Mouse (Mus musculus) neural tube, embryonic 13.5 days (tissue): ENCODE data around the gene Galnt6. TPM values are rescaled to one million over a fixed set of nuclear protein-coding genes. Genes with fewer than 3 reads are reported as not detected.
A peak's percentile ranks its signal among the peaks of the same experiment; 100 is the strongest.

Source experiments
- ATAC-seq: fragments of 200-750 bp; cut with Nextera tagmentation; 2 replicates; pipeline ENCODE4 v1.8.0; 2017; ENCODE audit warnings: low read depth, mild to moderate bottlenecking, moderate TSS enrichment, moderate library complexity
- H3K27ac ChIP-seq: fragments of 300-500 bp; sonication (generic); replicated peaks from 2 replicates; pipeline ENCODE4 v1.5.1; 2015; ENCODE audit warnings: moderate library complexity, mild to moderate bottlenecking, inconsistent platforms
- H3K27me3 ChIP-seq: fragments of 300-500 bp; sonication (generic); 2 replicates; pipeline ENCODE4 v1.6.1; 2015; ENCODE audit warnings: mild to moderate bottlenecking, inconsistent platforms
- H3K36me3 ChIP-seq: fragments of 300-500 bp; sonication (generic); 2 replicates; pipeline ENCODE4 v1.6.1; 2015; ENCODE audit warnings: mild to moderate bottlenecking, inconsistent platforms
- H3K4me1 ChIP-seq: fragments of 300-500 bp; sonication (generic); replicated peaks from 2 replicates; pipeline ENCODE4 v1.6.1; 2015; ENCODE audit warnings: inconsistent platforms
- H3K4me2 ChIP-seq: fragments of 300-500 bp; sonication (generic); 2 replicates; pipeline ENCODE4 v1.6.1; 2015; ENCODE audit warnings: inconsistent platforms, mild to moderate bottlenecking, moderate library complexity
- H3K4me3 ChIP-seq: fragments of 300-500 bp; sonication (generic); 2 replicates; pipeline ENCODE4 v1.5.1; 2015; ENCODE audit warnings: mild to moderate bottlenecking, inconsistent platforms
- H3K9ac ChIP-seq: fragments of 300-500 bp; sonication (generic); 2 replicates; pipeline ENCODE4 v1.6.1; 2015; ENCODE audit warnings: moderate library complexity, mild to moderate bottlenecking, inconsistent platforms
- H3K9me3 ChIP-seq: fragments of 300-500 bp; sonication (generic); 2 replicates; pipeline ENCODE4 v1.6.1; 2016; ENCODE audit warnings: inconsistent platforms
- WGBS: fragments of 180-500 bp; shearing (Covaris S2); methylation state at CpG from one replicate; pipeline ENCODE4 v1.1.7; 2015; 5-methylcytosine and 5-hydroxymethylcytosine counted together
- polyA plus RNA-seq: library from polyadenylated mRNA; unstranded; fragments of >200 nt; fragmentation: Nextera tagmentation; extraction: Ambion mirVana; gene quantifications from 2 replicates; pipeline ENCODE4 v1.2.1, GENCODE M21; 2015

The Galnt6 gene
- polyA plus RNA-seq, 1 experiment from 2014 or later = 0.38 TPM

DNA sequence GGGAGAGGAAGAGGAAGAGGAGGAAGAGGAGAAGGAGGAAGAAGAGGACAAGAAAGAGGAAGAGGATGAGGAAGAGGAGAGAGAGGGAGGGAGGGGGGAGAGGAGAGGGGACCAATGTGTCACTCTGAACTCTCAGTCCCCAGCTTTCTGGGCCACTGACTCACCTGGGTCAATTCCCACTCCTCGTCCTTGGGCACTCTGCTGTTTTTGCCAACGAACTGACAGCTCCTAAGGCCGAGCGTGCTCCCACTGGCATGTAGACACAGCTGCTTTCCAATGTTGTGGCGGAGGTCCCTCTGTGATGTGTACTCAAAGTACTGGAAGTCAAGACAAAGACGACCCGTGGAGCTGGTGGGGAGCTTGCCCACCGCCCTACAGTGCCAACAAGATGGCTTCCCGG is 34.8 kb downstream of the Galnt6 start:
- Histone ChIP-seq H3K9ac (no peak overlapping the region), H3K4me3 (no peak overlapping the region), H3K4me2 (no peak overlapping the region), H3K27me3 (no peaks in the 10 kb centered on the region), H3K9me3 (peaks cover 11% of the 10 kb centered on the region), H3K27ac (no peak overlapping the region), H3K4me1 (no peaks in the 10 kb centered on the region), H3K36me3 (no peaks in the 10 kb centered on the region)
- 85% methylated on average over 9 of the region's 9 CpGs for WGBS
- no peak for ATAC-seq

DNA sequence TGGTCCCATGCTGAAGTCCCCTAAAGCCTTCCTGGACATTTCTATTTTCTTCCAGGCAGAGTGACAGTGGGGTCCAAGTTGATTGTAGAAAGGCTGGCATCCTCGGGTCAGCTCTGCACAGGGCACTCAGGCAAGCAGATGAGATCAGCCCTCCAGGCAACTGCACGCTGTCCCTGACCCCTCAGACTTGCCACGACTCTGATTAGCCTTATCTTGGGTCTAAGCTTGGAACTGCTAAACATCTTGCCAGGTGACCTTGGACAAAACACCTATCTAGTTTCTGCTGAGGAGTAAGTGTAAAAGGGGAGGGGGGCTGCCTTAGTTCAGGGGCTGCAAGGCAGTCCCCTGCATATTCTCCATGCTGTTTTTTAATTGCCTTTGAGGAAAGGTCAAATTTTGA is 37.2 kb downstream of the Galnt6 start:
- no peak overlapping the region for H3K4me2 ChIP-seq
- no peaks in the 10 kb centered on the region for H3K27me3 ChIP-seq
- no peak for ATAC-seq
- WGBS = 87% methylated on average over 3 of the region's 3 CpGs
- H3K9me3 ChIP-seq = peaks cover 11% of the 10 kb centered on the region
- H3K4me1 ChIP-seq = peaks cover 8% of the 10 kb centered on the region
- no peak overlapping the region for H3K27ac ChIP-seq
- no peaks in the 10 kb centered on the region for H3K36me3 ChIP-seq
- H3K9ac ChIP-seq = no peak overlapping the region
- H3K4me3 ChIP-seq = no peak overlapping the region

DNA sequence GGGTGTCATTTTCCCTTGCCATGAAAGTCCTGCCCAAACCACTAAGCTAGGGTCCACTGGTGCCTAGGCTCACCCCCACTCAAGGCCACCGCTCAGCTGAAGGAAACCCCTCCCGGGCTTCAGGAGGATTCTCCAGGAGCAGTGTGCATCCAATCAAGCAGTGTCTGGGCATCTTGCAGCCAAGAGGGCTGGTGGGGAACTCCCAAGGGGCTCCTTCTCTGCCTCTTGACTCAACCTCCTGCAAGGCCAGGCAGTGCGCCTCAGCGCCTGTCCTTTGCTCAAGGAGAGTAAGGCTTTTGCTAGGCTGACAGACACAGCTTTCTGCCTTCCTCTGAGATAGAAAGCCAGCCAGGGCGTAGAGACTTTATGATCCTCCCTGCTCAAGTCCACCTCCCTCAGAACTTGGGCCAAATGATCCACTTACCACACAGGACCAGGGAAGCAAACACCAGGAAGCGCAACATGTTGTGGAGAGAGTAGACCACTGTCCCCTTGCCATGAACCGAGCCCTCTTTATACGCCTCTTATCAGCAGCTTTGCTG is 41.7 kb downstream of the Galnt6 start, which contains the start of gene Cela1:
TSS of gene Cela1 (minus strand) at position 492 of the 542 bp plus-strand sequence.
- no peak within 1 kb of the TSS for H3K4me3 ChIP-seq
- no peak within 1 kb of the TSS for H3K9ac ChIP-seq
- peaks cover 10% of the 10 kb centered on the region for H3K4me1 ChIP-seq
- WGBS = 75% methylated on average over 8 of the region's 8 CpGs
- H3K36me3 ChIP-seq = no peaks in the 10 kb centered on the region
- ATAC-seq = no peak
- peaks cover 8% of the 10 kb centered on the region; the same call in 1 of the 2 replicates for H3K27me3 ChIP-seq
- H3K4me2 ChIP-seq = peak within 1 kb of the TSS; percentile 25; the same call in 1 of the 2 replicates
- peaks cover 11% of the 10 kb centered on the region for H3K9me3 ChIP-seq
- H3K27ac ChIP-seq = no peak within 1 kb of the TSS

DNA sequence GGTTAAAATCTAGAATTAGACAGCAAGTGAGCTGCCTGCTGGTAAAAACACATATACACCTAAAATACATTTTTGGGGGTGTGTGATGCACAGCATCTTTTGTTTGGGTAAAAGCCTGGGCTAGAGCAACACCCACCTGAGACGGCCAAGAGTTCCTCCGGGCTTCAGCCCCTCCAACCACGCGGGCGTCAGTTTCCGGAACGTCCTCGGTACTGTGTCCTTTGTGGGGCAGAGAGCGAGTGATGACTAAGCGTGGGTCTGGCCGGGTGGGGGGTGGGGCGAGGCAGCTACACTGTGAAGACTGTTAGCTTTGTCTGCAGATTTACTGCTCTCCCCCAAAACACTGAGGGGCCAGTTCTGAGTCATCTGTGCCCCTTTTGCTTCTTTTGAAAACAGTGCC is 42.2 kb downstream of the Galnt6 start:
- peaks cover 10% of the 10 kb centered on the region for H3K4me1 ChIP-seq
- WGBS = 35% methylated on average over 12 of the region's 12 CpGs
- H3K4me3 ChIP-seq = no peak overlapping the region
- peak overlapping the region; percentile 25; the same call in 1 of the 2 replicates for H3K4me2 ChIP-seq
- no peak overlapping the region for H3K27ac ChIP-seq
- H3K9me3 ChIP-seq = peaks cover 11% of the 10 kb centered on the region
- peaks cover 8% of the 10 kb centered on the region; the same call in 1 of the 2 replicates for H3K27me3 ChIP-seq
- no peaks in the 10 kb centered on the region for H3K36me3 ChIP-seq
- no peak for ATAC-seq
- H3K9ac ChIP-seq = no peak overlapping the region

DNA sequence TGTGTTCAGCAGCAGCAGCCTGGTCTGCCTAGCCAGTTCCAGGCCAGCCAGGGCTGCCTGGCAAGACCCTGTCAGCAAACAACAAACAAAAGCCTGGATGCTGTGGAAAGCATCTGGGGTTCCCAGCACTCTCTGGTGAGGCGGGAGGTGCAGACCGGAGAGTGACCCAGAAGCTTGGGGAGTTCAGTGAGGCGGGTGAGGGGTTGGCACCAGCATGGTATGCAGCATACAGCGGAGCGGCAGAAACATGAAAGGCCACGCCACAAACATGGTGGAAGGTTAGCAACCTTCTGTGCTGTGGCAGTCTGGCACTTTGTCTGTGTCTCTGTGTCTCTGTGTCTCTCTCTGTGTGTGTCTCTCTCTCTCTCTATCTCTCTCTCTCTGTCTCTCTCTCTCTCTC is 42.7 kb downstream of the Galnt6 start:
- no peak overlapping the region for H3K4me3 ChIP-seq
- WGBS = 78% methylated on average over 6 of the region's 6 CpGs

DNA sequence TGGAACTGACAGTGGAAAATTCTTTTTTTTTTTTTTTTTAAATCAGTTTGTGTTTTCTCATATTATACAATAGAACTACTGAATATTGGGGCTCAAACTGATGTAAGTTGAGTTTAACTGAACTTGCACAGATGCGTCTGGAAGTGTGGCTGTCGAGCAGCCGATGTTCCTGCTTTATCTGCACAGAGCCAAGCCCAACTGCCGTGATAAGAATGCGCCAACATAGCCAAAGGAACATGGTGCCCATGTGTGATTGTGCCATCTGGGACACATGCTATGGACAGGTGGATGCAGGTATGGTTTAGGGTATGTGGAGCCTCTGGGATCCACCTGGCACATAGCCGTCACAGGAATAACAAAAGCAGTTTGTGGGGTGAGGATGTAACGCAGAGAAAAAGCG is 43.3 kb downstream of the Galnt6 start:
- ATAC-seq = no peak
- Histone ChIP-seq H3K9me3 (peaks cover 10% of the 10 kb centered on the region), H3K27ac (no peak overlapping the region), H3K4me3 (no peak overlapping the region), H3K4me2 (no peak overlapping the region), H3K27me3 (peaks cover 8% of the 10 kb centered on the region; the same call in 1 of the 2 replicates), H3K9ac (no peak overlapping the region), H3K4me1 (peaks cover 10% of the 10 kb centered on the region), H3K36me3 (no peaks in the 10 kb centered on the region)
- WGBS = 94% methylated on average over 8 of the region's 8 CpGs

More for the DNA sequence above, 42.7 kb downstream of the Galnt6 start:
- Histone ChIP-seq H3K27ac (no peak overlapping the region), H3K9me3 (peaks cover 11% of the 10 kb centered on the region), H3K9ac (no peak overlapping the region), H3K4me1 (peaks cover 10% of the 10 kb centered on the region), H3K27me3 (peaks cover 8% of the 10 kb centered on the region; the same call in 1 of the 2 replicates), H3K36me3 (no peaks in the 10 kb centered on the region), H3K4me2 (no peak overlapping the region)
- no peak for ATAC-seq

DNA sequence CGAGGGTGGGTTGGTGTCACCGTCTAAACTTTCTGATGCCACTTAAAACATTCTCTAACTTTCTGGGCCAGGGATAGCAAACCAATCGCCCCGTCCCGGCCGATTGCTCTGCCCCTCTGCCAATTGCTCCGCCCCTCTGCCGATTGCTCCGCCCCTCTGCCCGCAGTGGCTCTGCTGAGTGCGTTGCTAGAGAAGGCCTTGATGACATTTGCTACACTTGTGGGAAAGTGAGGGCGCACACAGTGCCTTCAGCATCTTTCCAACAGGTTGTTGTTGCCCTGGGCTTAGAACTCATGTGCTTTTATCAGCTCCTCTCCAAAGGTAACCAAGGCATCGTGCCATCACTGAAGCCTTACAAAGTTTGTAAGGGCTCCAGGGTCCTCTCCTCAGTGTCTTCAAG is 43.9 kb downstream of the Galnt6 start:
- peaks cover 8% of the 10 kb centered on the region; the same call in 1 of the 2 replicates for H3K27me3 ChIP-seq
- H3K9me3 ChIP-seq = peaks cover 4% of the 10 kb centered on the region
- ATAC-seq = no peak
- peaks cover 13% of the 10 kb centered on the region for H3K4me1 ChIP-seq
- no peak overlapping the region for H3K4me2 ChIP-seq
- no peak overlapping the region for H3K9ac ChIP-seq
- H3K36me3 ChIP-seq = no peaks in the 10 kb centered on the region
- H3K4me3 ChIP-seq = no peak overlapping the region
- 21% methylated on average over 13 of the region's 13 CpGs for WGBS
- H3K27ac ChIP-seq = no peak overlapping the region

DNA sequence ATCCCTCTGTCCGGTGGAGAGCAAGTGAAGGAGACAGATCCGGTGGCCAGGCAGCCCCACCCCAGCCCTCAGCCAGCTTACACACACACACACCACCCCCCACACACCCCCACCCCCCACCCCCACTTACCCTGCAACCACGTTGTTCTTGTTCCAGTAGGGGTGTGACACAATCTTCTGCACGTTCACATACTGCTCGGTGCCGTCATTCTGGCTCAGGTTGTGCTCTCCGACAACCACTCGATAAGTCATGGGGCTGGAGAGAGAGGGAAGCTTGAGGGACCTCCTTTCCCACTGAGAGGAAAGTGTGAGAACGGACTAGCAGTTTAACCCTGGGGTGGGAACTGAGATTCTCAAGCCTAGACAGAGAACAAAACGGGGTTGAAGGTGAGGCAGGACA is 44.7 kb downstream of the Galnt6 start:
- H3K36me3 ChIP-seq = no peaks in the 10 kb centered on the region
- 73% methylated on average over 10 of the region's 10 CpGs for WGBS
- peaks cover 13% of the 10 kb centered on the region for H3K4me1 ChIP-seq
- no peak overlapping the region for H3K27ac ChIP-seq
- peaks cover 8% of the 10 kb centered on the region; the same call in 1 of the 2 replicates for H3K27me3 ChIP-seq
- no peaks in the 10 kb centered on the region for H3K9me3 ChIP-seq
- no peak for ATAC-seq
- H3K4me2 ChIP-seq = no peak overlapping the region
- no peak overlapping the region for H3K4me3 ChIP-seq
- no peak overlapping the region for H3K9ac ChIP-seq

DNA sequence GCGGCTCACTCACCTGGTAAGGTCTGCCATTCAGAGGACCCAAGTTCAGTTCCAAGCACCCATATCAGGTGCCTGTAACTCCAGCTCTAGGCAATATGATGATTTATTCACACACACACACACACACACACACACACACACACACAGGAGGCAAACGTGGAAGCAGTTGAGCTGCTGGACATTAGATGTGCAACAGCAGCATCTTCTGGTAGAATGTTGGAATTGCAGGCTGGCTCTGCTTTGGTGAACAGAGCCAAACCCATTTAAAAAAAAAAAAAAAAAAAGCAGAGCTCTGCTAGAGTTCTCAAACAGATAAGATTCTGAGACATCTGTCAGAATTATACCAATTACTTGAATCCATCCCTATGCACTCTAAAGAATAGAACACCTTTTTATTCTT is 46.1 kb downstream of the Galnt6 start:
- no peaks in the 10 kb centered on the region for H3K36me3 ChIP-seq
- H3K27me3 ChIP-seq = peaks cover 8% of the 10 kb centered on the region; the same call in 1 of the 2 replicates
- 50% methylated on average over 2 of the region's 2 CpGs for WGBS
- no peak overlapping the region for H3K4me2 ChIP-seq
- H3K9ac ChIP-seq = no peak overlapping the region
- no peak overlapping the region for H3K27ac ChIP-seq
- ATAC-seq = no peak
- H3K9me3 ChIP-seq = no peaks in the 10 kb centered on the region
- H3K4me3 ChIP-seq = no peak overlapping the region
- peaks cover 13% of the 10 kb centered on the region for H3K4me1 ChIP-seq

DNA sequence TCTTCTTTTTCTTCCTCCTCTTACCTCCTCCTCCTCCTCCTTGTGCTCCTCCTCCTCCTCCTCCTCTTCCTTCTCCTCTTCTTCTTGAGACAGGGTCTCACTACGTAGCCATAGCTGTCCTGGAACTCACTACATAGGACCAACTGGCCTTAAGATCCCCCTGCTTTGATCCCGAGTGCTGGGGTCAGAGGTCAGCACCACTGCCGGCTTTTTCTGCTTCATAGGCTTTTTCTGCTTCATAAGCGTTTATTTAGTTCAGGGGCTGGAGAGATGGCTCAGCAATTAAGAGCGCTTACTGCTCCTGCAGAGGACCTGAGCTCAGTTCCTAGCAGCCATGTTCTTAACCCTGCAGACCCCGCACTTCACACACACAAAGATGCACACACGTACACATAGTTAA is 47.4 kb downstream of the Galnt6 start:
- 0 out of 2 replicates have a peak, but pooled peaks cover 3% of the 10 kb centered on the region for H3K4me1 ChIP-seq
- no peak for ATAC-seq
- H3K9me3 ChIP-seq = no peaks in the 10 kb centered on the region
- H3K36me3 ChIP-seq = no peaks in the 10 kb centered on the region
- WGBS = 34% methylated on average over 7 of the region's 7 CpGs
- H3K4me3 ChIP-seq = no peak overlapping the region
- H3K4me2 ChIP-seq = no peak overlapping the region
- no peak overlapping the region for H3K27ac ChIP-seq
- peaks cover 8% of the 10 kb centered on the region; the same call in 1 of the 2 replicates for H3K27me3 ChIP-seq
- H3K9ac ChIP-seq = no peak overlapping the region

DNA sequence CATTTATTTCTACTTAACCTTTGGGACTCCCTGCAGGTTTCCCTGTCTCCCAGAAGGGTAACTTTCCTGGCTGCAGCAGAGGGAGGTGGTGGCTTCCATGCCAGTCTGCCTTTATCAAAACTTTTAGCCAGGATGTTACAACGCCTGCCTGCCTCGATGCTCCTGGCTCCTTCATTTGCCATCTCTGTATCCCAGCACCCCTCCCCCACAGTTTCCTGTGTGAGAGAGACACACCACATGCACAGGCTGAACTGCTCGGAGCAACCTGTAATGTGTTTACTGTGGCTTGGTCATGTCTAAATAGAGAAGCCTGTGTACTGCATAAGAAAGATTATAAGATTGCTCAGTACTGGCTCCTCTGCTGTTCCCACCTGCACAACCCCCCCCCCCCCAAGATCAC is 48.8 kb downstream of the Galnt6 start:
- Histone ChIP-seq H3K9ac (no peak overlapping the region), H3K36me3 (no peaks in the 10 kb centered on the region), H3K4me1 (0 out of 2 replicates have a peak, but pooled peaks cover 3% of the 10 kb centered on the region), H3K27me3 (peaks cover 7% of the 10 kb centered on the region; the same call in 1 of the 2 replicates), H3K4me3 (no peak overlapping the region), H3K9me3 (no peaks in the 10 kb centered on the region), H3K27ac (no peak overlapping the region), H3K4me2 (no peak overlapping the region)
- ATAC-seq = no peak
- WGBS = 54% methylated on average over 3 of the region's 3 CpGs

DNA sequence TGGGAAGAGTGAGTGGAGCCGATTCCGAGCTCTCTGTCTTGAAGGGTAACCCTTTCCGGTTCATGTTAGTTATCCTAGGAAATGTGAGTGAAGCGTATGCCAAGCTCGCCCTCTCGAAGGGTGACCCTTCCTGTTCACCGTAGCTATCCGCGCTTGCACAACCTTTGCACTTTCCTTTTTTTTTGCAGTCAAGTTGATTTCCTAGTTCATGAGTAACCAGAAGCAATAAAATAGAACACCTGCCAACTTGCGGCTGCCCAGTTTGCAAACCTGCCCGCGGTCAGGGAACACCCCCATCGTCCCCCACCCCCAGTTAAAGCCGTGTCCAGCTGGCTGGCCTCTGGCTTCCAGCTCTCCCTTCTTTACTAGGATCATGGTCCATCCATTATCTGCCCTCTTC is 50.2 kb downstream of the Galnt6 start:
- no peak overlapping the region for H3K27ac ChIP-seq
- no peak overlapping the region for H3K9ac ChIP-seq
- H3K27me3 ChIP-seq = no peaks in the 10 kb centered on the region
- no peak for ATAC-seq
- H3K9me3 ChIP-seq = no peaks in the 10 kb centered on the region
- 86% methylated on average over 14 of the region's 14 CpGs for WGBS
- no peaks in the 10 kb centered on the region for H3K36me3 ChIP-seq
- no peak overlapping the region for H3K4me2 ChIP-seq
- H3K4me1 ChIP-seq = peaks cover 3% of the 10 kb centered on the region; the same call in 1 of the 2 replicates
- H3K4me3 ChIP-seq = no peak overlapping the region

DNA sequence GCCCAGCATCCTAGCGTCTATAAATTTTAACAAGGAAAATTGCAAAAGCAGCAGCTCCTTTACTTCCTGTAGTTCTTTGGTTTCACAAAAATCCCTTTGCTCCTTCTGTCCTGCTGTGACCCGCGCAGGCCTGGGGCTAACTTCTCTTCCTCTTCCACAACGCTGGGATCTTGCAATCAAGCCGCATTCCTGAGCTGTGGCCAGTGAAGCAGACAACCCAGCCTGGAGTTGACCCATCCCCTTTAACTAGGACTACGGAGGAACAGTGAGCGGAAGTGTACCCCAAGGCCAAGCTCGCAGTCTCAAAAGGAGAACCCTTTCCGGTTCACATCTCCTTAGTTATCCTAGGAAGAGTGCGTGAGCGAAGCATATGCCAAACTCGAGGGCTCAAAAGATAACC is 50.6 kb downstream of the Galnt6 start:
- no peak for ATAC-seq
- 86% methylated on average over 12 of the region's 12 CpGs for WGBS
- H3K9me3 ChIP-seq = no peaks in the 10 kb centered on the region

More for the DNA sequence above, 50.6 kb downstream of the Galnt6 start:
- H3K4me3 ChIP-seq = no peak overlapping the region
- peaks cover 3% of the 10 kb centered on the region; the same call in 1 of the 2 replicates for H3K4me1 ChIP-seq
- H3K4me2 ChIP-seq = no peak overlapping the region
- no peaks in the 10 kb centered on the region for H3K36me3 ChIP-seq
- H3K27ac ChIP-seq = no peak overlapping the region
- H3K9ac ChIP-seq = no peak overlapping the region
- no peaks in the 10 kb centered on the region for H3K27me3 ChIP-seq
